Mouse (Mus musculus): ENCODE results near the gene Gm3029.
"Not testable (repeated sequence)": the region's sequence is repeated elsewhere in the genome, so short reads cannot be mapped to it uniquely, and the experiment has no call there.

Gm3029 gene

GRCm38 (mm10) chr14:3931456-3931855, at the start of gene Gm3029:
Gene Gm3029 (plus strand): TSS chr14:3931756.
- DNase-seq (ENCODE audit: low spot score), result not testable (repeated sequence)

- not testable (repeated sequence) for DNase-seq (ENCODE audit: low spot score)
These were observed 47.7 kb upstream of the Gm3029 start, which contains the start of gene Gm2916 for GRCm38 (mm10) chr14:3883872-3884271. Gene Gm2916 (plus strand): TSS chr14:3884172.

- DNase-seq (ENCODE audit: low spot score), result not testable (repeated sequence)
These were observed 31.7 kb downstream of the Gm3029 start, which contains the start of gene Gm3095 for GRCm38 (mm10) chr14:3963247-3963646. Gene Gm3095 (plus strand): TSS chr14:3963547.
